Mouse (Mus musculus) G1E (cell line): ENCODE measurements around the gene Phlpp1.

Experiments used
- CTCF ChIP-seq: IDR thresholded peaks from 2 replicates; pipeline ENCODE4 v1.5.1; 2012; ENCODE audit warnings: low read depth, low read length, inconsistent platforms, mixed read lengths
- GATA1 ChIP-seq: IDR thresholded peaks from 2 replicates; pipeline ENCODE4 v1.6.1; 2012; ENCODE audit warnings: borderline replicate concordance, low read length, inconsistent platforms, mixed read lengths
- GATA2 ChIP-seq: IDR thresholded peaks from 2 replicates; pipeline ENCODE4 v1.6.1; 2012; ENCODE audit warnings: low read depth, low read length, inconsistent platforms, borderline replicate concordance
- POLR2AphosphoS5 ChIP-seq: IDR thresholded peaks from 2 replicates; pipeline ENCODE4 v1.6.1; 2012; ENCODE audit warnings: low read depth, low read length, inconsistent platforms; ENCODE audit not compliant: insufficient replicate concordance
- TAL1 ChIP-seq: conservative IDR thresholded peaks from 2 replicates; pipeline ENCODE4 v1.6.1; 2012; ENCODE audit warnings: low read depth, low read length, inconsistent platforms, mixed read lengths

DNA sequence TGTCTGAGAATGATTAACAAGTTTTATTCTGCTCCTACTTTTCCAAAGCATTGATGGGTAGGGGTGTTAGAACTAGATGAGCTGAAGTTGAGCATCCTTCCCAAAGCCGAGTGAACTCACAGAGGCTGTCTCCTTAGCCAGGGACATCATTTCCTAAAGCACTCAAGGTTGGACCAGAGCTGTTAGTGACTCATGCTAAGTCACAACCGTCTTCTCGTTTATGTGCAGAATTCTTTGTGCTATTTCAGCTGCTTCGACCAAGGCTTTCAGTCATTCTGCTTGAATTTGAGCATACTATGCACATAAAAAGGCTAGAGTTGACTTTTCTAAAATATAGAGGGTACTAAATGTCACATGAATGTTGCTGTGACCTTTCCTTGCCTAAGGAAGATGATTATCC, 142.9 kb downstream of the Phlpp1 start:
- no peak for TF ChIP-seq CTCF
- no peak for TF ChIP-seq GATA1
- TF ChIP-seq TAL1: no peak
- TF ChIP-seq POLR2AphosphoS5: no peak
- TF ChIP-seq GATA2: no peak
